Mouse (Mus musculus): ENCODE results near the gene Mapt.

The Mapt gene

GRCm38 (mm10) chr11:104315703-104316102 is 84.5 kb downstream of the Mapt start:
- peak; percentile 79 to 89 for DNase-seq (ENCODE audit: low spot score in 2 of 2)

DNA sequence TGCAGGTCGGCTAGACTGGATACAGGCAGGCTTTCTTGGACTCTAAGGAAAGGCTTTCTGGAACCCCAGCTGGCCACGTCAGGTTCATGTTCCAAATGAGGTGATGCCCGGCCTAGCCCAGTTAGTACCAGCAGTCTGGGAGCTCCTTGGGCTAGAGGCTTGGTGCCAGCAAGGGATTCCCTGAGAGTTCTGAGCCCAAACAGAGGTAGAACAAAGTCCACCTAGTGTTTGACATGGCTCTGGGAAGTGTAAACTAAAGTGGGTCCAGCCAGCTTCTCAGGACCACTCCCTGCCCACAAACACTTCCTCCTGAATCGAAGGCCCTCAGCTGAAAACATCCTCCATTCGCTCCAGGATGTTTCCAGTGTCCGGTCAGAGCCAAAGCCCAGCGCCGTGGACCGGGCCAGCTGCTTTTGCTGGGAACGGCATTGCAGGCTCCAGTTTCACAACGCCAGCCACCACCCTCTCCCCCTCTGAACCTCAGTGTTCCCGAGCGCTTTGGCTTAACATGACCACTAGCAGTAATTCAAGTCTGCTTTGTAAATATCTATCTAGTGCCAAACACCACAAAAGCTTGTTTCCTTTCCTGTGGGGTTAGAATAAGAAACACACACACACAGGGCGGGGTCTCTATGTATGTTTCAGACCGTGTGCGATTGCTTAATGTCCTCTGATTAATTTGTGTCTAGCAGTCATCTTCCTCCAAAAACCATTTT is 85.7 kb downstream of the Mapt start:
- DNase-seq (ENCODE audit: low spot score in 2 of 2): no peak

- no peak for DNase-seq (ENCODE audit: low spot score in 2 of 2)
These were observed 86.4 kb downstream of the Mapt start for GRCm38 (mm10) chr11:104317631-104318030.

GRCm38 (mm10) chr11:104318940-104319781 is 88.0 kb downstream of the Mapt start:
- no peak for DNase-seq (ENCODE audit: low spot score in 2 of 2)

GRCm38 (mm10) chr11:104320511-104320910 is 89.3 kb downstream of the Mapt start:
- DNase-seq (ENCODE audit: low spot score in 2 of 2): no peak

DNA sequence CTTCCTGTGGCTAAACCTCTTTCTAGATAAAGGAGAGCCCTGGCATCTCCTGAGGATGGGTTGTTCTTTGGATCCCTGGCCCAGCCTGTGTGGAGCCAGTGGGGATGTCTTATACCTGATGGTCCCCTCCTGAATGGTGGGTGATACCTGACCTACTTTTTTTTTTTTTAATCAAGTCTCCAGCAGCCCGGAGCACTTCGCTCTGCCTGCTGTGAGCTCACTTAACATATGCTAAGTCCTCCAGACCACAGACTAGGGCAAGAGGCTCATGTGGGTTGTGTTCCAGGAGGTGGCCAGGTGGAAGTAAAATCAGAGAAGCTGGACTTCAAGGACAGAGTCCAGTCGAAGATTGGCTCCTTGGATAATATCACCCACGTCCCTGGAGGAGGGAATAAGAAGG is 91.0 kb downstream of the Mapt start:
- DNase-seq (ENCODE audit: low spot score in 2 of 2): no peak

DNA sequence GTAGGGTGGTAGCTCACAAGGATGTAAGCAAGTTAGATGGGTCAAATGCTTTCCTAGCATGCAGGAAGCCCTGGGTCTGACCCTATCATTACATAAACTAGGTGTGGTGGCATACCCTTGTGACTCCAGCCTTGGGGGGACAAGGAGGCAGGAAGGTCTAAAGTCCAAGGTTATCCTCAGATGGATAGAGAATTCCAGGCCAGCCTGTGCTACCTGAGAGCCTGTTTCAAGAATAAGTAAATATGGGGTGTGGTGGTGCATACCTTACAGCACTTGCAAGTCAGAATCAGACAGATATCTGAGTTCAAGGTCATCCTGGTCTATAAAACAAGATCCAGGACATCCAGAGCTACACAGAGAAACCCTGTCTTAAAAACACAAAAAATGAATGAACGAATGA is 96.3 kb downstream of the Mapt start:
- DNase-seq (ENCODE audit: low spot score in 2 of 2): no peak

- no peak for DNase-seq (ENCODE audit: low spot score in 2 of 2)
These were observed 96.8 kb downstream of the Mapt start for GRCm38 (mm10) chr11:104327946-104328345.

GRCm38 (mm10) chr11:104329185-104329926 is 98.2 kb downstream of the Mapt start:
- DNase-seq (ENCODE audit: low spot score in 2 of 2): no peak

DNA sequence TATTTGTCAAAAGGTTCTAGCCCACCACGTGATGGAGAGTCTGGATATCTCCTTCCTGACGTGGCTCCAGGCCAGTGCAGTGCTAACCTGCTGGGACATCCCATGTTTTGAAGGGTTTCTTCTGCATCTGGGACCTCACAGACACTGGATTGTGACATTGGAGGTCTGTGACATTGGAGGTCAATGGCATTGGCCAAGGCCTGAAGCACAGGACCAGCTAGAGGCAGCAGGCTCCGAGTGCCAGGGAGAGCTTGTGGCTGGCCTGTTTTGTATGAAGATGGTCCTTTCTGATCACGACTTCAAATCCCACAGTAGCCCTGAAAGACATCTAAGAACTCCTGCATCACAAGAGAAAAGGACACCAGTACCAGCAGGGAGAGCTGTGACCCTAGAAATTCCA is 99.0 kb downstream of the Mapt start:
- no peak for DNase-seq (ENCODE audit: low spot score in 2 of 2)

GRCm38 (mm10) chr11:104331208-104331607 is 100.0 kb downstream of the Mapt start:
- DNase-seq (ENCODE audit: low spot score in 2 of 2): no peak

DNA sequence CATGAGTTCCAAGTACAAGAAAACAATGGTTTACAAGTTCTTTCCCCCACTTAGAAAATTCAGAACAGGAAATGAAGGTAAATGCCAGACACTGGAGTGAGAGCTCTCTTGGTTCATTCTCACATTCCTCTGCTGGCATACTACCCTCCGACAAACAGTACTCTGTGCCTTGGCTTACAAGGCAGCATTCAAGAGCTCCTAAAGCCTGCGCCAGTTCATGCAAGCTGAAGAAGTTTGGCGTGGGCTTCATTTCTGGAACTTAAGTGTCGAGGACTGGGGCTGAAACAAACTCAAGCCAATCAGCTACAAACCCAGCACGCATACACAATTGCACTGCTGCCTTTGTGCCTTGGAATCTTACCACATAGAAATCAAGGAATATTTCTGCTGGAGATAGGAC is 100.9 kb downstream of the Mapt start:
- no peak for DNase-seq (ENCODE audit: low spot score in 2 of 2)

DNA sequence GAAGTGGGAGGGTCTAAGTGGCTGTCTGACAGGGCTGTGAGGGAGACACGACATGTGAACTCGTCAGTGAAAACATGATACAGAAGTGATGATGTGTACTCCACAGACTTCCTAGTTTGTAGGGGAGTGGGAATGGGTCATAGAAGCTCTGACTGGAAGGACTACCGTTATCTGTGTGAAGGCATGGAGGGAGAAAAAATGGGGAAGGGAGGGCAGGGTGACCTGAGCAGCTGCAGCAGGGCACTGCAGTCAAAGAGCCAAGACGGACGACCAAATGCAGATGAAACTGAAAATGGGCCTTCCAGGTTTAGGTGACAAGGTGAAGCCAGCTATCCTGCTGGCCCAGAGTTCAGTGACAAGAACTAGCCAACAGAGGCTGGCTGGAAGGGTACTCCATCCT is 102.9 kb downstream of the Mapt start:
- no peak for DNase-seq (ENCODE audit: low spot score in 2 of 2)

GRCm38 (mm10) chr11:104334946-104335345 is 103.8 kb downstream of the Mapt start:
- DNase-seq (ENCODE audit: low spot score in 2 of 2): no peak

DNA sequence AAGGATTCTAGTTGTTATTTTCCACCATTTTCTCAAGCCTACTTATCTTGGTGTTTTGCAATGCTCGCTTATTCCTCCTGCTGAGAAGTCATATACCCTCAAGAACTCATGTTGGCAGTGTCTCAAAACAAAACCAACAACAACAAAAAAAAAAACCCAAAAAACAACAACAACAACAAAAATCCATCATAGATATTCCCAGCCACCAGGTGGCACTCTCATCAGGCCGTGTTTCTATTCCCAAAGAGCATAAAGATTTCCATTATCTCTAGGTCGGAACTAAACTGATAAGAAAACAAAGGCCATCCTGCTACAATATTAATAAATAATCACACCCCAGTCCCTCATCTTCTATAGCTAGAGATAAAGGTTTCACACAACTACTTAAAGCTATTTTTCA is 115.7 kb downstream of the Mapt start:
- DNase-seq (ENCODE audit: low spot score in 2 of 2): peak in 1 of 2 experiments; percentile 34

GRCm38 (mm10) chr11:104361790-104362189 is 130.6 kb downstream of the Mapt start:
- no peak for DNase-seq (ENCODE audit: low spot score in 2 of 2)

- DNase-seq (ENCODE audit: low spot score in 2 of 2): no peak
These were observed 131.5 kb downstream of the Mapt start for GRCm38 (mm10) chr11:104362704-104363103.

DNA sequence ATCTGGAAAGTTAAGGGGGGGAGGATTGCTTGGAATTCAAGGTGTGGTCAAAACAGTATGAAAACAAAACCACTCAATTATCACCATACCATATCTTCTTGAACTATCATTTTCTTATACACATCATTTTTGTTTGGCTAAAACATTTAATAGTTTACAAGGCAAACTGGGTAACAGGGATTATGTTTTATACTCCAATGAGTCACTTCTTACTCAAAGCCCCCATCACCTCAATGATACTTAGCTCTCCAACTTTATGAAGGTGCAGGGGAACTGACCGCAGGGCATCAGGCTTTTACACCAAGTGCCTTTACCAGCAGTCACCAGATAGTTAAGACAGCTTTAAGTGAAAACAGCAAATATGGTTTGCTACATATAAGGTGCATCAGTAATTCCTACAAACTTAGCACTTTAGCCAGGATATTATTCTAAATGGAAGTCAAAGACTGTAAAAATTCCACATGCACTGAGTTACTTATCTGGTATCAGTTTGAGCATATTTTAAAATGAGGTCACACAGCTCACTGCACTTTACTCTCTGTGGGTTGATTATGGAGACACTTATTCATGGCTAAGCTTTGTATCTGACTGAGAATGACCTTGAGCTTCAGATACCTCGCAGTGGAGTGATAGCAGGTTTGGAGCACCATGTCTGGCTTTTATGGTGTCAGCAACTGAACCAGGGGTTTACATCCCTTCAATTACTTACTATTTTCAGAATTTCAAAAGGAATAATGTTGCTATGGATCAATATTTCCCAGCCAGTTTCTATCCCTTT is 132.8 kb downstream of the Mapt start:
- no peak for DNase-seq (ENCODE audit: low spot score in 2 of 2)

GRCm38 (mm10) chr11:104367486-104368190 is 136.4 kb downstream of the Mapt start:
- DNase-seq (ENCODE audit: low spot score in 2 of 2): no peak

- DNase-seq (ENCODE audit: low spot score in 2 of 2): no peak
These were observed 145.1 kb downstream of the Mapt start for GRCm38 (mm10) chr11:104376291-104376690.

DNA sequence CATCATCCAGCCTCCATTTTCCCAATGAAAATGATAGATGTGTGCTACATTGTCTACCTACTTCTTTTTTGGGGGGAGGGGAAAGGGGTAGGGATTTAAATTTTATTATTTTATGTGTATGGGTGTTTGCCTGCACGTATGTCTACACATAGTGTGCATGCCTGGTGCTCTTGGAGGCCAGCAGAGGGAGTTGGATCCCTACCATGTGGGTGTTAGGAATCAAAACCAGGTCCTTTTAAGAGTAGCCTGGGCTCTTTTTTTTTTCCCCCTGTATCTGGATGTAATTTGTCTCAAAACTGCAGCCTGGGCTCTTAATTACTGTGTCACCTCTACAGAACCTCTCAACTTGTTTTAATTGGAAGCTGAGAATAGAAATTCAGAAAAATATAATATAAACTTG is 148.4 kb downstream of the Mapt start:
- peak in 1 of 2 experiments; percentile 17 for DNase-seq (ENCODE audit: low spot score in 2 of 2)

All from spleen, postnatal 10 days (tissue).